Mouse (Mus musculus) c-Kit-positive CD71-positive TER-119-negative erythroid progenitor cells, embryonic 14.5 days (primary cell): Measurements from ENCODE around the gene Arl6ip1.

Experiments
- DNase-seq: peaks from one replicate; pipeline ENCODE4 v3.0.0-alpha.2; 2013; ENCODE audit warnings: low read depth

Gene Arl6ip1

DNA sequence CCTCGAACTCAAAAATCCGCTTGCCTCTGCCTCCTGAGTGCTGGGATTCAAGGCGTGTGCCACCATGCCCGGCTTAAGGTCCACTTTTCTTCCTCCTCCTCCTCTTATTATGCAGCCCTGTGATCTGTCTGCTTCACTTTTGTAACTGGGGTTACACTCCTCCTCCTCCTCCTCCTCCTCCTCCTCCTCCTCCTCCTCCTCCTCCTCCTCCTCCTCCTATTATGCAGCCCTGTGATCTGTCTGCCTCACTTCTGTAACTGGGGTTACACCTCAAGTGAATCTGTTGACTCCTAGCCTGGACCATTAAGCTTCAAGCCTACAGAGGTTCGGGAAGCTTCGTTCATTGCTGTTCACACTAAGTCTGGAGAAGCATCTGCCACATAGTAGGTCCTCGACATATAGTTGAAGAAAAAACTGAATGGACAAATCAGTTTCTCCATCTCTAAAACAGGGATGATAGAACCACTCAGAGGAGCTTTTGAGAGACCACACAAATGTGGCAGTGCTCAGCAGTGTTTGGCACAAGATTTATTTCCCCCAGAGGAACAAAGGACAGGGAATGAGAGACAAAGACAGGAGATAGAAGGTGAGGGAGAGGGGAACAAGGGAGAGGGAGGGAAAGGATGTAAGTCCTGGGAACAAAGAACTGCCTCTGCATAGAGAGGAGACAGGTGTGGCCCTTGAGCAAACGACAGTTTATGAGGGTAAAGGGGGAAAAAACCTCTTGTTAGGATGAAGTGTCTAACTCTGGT, 12.5 kb downstream of the Arl6ip1 start:
- DNase-seq = no peak

DNA sequence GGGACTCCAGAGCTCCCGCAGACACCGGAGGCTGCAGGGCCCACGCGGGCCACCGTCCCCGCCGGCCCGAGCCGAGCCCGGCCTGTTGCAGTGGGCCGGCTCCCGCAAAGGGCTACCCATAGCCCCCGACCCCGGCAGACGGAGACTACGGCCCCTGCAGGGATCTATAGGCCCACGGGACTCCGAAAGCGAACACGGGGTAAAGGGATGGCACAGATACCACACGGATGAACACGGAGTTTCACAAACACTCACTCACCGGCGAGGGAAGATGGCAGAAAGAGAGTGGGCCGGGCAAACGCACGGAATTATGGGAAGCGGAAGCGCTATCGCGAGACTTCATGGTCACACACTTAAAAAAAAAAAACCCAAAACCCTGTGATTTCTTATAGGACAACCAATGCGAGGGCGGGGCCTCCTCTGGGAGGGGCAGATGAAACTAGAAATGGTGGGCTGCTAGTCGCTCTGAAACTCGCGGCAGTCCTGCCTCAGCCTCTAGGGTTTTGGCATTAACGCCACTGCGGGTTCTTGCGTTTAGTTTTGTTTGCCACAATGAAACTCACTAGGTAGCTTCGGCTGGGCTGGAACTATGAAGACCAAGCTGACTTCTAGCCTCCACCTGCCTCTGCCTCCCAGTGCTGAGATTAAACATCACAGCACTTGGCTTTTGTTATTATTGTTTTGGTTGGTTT, 13.4 kb downstream of the Arl6ip1 start, which contains the start of gene Rps15a:
Gene Rps15a, minus strand, starts transcription at position 312 of the 692 bp plus-strand sequence.
- peak; percentile 95 for DNase-seq

DNA sequence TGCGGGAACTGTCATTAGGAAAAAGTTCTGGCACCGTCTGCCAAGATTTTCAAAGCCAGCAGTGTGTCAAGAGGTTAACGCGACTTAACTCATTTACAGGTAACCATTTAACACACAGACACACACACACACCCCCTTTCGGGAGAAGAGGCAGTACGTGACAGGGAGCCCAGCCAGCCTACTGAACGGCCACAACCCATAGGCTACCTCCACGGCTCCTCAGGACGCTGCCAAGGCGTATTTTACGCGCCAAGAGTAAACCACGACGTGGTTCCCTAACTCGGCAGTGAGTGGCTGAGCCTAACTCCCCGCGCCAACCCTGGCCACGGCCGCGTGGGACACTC, 14.0 kb downstream of the Arl6ip1 start:
- DNase-seq = no peak

DNA sequence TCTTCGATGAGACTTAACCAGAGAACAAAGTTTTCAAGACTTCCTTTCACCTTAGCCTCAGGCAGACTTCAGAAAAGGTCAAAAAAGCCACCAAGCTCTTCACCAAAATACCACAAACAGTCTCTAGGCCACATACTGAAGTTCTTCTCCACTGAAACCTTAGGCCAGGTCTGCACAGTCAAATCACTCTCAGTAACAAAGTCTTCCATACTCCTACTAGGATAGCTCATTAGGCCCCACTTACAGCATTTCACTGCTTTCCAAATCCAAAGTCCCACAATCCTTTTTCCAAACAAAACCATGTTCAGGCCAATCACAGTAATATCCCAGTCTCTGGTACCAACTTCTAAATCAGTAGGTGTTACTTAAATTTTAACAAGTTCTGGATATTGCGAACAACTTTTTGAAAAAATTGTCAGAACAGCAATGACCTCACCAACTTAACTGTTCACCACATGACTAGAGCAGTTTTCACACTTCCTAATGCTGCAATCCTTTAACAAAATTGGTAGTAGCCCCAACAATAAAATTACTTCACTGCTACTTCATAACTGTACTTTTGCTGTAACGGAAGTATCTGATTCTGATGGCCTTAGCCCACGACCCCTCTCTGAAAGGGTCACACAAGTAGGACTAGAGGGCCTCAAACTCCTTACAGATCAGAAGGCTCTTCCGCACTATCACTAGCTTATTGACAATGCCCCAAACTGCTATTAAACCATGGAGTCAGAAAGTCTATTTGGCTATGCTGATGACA, 15.7 kb downstream of the Arl6ip1 start:
- no peak for DNase-seq

DNA sequence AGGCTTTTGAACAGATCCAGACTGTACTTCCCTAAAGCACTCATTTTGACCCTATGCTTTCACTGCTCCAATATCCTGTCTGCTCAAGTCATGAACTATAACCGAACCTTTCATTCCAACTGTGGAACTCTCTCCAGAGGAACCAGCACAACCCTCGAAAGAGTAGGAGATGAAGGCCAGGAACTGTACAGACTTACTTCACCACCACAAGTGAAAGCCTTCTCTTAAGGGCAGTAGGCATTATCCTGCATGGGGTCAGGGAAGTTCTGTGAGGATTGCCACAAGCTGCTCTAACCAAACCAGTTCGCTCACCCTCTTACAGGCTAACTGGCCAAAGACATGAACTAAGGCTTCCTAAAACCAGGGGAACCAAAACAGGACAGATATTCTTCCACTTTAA, 18.3 kb downstream of the Arl6ip1 start:
- DNase-seq = no peak

DNA sequence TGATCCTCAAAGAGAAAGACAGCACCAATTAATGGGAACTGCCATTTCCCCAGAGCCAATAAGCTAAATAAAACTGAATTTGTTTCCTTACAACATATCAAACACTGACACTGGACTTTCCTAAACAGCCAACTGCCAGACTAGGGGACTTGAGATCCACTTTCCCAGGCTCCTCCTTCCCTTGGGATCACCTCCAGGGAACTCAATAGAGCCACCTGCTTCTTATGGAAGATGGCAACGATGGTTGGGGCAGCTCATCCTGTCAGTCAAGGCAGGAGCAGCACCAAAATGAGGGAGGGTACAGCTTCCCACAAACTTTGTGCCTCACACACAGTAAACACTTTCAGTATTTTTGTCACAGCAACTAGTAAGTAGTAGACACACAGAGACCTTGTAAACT, 21.8 kb downstream of the Arl6ip1 start:
- DNase-seq = no peak

DNA sequence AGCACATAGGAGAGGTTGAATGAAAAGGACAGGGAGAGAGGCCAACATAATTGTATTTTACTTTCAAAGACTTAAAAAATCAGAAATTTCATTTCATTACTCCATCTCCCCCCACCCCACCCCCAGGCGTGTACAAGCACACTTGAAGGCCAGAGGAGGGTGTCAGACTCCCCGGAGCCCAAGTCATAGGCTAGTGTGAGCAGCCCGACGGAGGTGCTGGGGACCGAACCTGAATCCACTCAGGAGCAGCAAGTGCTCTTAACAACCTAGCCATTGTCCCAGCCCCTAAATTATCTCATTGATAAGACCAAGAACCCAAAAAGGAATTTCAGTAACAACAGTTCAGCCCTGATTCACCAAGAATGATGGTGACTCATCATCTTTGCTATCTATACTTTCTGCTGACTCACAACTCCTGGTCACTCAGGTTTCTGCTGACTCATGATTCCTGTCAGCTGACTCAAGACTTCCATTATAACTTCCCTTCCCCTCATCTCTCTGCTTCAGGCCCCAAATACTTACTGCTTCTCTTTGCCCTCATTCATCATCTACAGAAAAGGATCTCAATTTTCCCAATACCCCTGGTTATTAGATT, 24.9 kb downstream of the Arl6ip1 start:
- DNase-seq = peak; percentile 74

DNA sequence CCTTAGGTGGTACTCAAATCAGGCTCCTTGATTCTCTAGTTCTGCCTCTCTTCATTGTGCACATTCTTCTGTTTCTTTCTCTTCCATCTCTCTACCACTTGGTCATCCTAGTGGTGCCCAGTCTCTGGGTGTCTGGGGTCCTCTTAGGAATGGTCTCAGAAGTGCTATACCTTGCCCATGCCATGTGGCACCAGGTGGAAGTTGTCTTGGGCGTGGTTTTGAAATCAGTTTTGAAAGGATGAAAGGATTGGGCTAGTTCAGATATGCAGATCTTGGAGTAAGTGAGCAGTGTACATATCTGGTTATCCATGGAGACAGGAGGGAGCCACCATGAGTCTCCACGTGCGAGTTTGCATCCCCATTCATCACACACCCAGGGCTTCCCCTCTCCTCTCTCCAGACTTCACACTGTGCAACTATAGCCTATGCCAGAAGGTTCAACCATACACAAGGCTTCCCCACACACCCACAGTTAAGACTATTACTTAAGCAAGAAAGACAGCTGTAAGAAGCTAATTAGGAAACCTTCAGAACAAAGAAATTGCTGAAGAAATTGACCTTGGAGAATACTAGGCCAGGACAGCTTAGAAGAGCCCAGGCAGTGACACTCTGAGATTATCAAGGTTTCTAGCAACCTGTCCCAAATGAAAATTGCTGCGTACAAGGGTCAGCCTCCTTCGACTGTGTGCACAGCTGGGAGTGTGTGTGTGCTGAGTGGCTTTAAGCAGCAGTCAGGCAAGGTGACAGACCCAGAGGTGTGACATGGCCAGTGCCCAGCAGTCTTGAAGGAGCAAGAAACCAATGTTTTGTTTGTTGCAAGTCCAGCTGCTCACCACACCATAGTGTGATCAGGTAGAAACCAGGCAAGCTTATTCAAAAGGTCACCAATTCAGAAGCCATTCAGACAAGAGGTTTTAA, 25.7 kb downstream of the Arl6ip1 start:
- no peak for DNase-seq

DNA sequence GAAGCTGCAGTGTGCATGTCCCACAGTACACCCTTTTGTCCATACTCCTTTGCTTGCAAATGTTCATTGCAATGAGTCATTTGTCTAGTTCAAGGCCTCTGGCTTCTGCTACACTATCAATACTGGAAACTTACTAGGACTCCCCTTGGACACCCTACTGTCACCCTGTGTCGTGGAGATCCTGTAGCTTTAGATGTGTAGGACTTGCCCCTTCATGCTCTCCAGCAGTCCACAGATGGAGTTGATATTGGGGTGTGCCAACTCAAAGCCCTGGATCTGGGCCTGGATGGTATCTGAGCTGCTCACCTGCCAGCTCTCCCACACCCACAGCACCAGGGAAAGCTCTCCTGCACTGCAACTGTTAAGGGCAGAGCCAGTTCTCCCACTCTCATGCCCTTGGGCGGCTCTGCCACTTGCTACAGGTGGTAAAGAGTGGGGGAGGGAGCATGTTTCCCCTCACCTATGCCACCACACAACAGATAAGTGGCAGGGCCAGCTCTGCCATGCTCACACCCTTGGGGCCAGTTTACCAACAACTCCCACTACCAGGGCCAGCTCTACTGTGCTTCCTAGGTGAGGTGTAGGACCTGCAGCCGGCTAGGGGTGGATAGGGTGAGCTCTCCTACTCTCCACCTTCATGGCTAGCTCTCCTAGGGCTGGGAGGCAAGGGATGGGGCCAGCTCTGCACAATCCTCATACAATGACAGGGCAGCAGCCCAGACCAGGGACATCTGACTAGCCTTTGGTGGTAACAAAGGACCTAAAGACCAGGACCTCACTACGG, 26.6 kb downstream of the Arl6ip1 start:
- DNase-seq = no peak

DNA sequence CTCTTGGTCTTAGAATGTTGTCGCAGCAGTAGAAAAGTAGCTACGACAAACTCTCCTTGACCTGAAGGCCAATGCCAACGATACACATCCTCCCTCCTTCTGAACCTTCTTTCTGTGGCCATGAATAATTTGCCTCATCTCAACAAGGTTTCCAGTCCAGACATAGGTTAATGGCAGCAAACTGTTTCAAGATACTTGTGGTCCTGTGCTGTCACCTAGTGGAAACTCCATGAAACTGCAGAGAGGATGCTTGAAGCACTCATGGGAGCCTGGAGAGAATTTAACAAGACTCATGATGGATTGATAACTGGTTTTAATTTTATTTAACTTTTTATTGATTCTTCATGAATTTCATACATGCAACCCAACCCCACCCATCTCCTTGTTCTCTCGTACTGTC, 27.2 kb downstream of the Arl6ip1 start:
- peak; percentile 66 for DNase-seq

DNA sequence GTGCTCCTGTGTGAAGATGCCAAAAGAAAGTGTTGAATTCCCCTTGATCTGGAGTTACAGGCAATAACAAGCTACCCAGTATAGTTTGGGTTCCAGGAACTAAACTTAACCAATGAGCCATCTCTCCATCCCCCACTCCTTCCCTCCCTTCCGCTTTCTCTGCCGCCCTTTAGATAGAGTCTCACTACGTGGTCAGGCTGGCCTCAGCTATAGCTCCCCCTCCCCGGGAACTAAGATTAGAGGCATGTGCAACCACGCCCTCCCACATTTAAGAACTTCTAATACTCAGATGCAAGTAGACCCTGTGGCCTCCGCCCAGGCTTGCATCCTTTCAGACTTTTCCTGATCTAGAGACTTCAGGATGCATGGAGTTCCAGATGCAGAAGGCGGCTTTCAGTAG, 31.8 kb downstream of the Arl6ip1 start:
- no peak for DNase-seq

DNA sequence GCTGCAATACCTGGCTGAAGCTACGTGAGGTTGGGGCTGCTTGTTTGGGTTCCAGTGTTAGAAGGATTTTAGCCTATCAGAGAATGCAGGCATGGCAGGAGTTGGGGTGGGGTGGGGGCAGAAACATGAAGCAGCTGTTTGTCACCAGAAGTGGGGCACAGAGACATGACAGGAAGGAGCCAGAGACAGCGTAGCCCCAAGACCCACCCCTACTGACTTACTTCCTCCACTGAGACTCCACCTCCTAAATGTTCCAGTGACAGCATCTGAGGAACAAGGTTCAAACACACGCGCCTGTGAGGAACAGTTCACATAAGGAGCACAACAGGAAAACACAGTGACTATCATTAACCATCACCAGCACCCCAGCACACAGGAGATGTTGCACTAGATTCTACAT, 49.5 kb downstream of the Arl6ip1 start:
- DNase-seq = no peak

DNA sequence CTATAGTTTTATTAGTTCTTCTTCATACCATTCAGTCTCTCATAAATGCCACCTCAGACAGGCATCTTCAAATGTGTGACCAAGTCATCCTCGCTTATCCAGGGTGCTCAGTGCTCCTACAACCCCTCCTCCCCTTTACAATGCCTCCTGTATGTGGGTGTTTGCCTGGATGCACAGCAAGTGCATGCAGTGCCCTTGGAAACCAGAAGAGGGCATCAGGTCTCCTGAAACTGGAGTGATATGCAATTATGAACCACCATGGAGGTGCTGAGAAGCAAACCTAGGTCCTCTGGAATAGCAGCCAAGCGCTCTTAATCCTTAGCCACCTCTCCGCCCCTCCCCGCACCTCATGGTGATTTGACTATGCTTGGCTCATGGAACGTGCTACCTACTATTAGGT, 50.4 kb downstream of the Arl6ip1 start:
- DNase-seq = no peak
